Mouse (Mus musculus) cerebellum, adult (tissue): ENCODE measurements around the gene Aff3.
A peak's percentile ranks its signal among the peaks of the same experiment; 100 is the strongest.

Experiments used
- ATAC-seq: cut with Nextera tagmentation; 2 replicates; pipeline ENCODE4 v1.9.2; 2017; ENCODE audit warnings: mild to moderate bottlenecking, moderate library complexity, mixed read lengths; ENCODE audit not compliant: insufficient number of reproducible peaks, low FRiP score, low TSS enrichment

Gene Aff3

GRCm38 (mm10) chr1:38503431-38504089, 161.2 kb downstream of the Aff3 start:
- ATAC-seq = no peak

GRCm38 (mm10) chr1:38502797-38503196, 162.0 kb downstream of the Aff3 start:
- no peak for ATAC-seq

DNA sequence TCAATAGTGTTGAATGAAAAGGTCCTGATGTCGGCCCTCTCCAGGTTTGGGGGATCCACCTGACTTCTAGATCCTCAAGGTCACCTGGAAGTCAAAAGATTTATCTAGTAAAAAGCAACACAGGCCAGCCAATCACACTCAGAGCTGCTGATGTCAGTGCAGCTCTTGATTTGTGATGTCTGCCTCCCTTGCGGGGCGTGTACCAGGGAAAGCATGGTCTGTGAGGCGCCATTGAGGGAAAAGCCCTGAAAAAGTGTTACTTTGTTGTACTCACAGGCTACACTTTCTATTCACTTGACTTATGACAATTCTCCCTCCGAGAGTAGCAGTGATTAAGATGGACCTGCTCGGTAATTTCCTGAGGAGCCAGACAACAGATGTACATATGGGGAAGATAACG, 163.5 kb downstream of the Aff3 start:
- ATAC-seq = no peak

DNA sequence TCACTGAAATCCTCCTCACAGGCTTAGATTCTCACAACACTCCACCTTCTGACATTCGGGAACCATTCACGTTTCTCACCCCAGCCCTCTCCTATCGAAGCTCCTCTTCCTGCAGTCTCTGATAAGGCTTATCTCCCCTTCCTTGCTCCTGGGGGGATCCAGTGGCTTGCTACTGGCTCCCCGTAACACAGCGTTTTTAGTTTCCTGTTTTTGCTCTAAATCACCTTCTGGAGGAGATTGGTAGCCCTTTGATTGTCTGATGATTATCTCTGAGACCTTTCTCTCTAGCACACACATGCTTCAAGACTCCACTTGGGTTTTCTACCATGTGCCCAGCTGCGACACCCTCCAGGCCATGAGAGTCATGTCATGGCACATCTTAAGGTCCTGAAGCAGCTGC, 165.3 kb downstream of the Aff3 start:
- ATAC-seq = no peak

DNA sequence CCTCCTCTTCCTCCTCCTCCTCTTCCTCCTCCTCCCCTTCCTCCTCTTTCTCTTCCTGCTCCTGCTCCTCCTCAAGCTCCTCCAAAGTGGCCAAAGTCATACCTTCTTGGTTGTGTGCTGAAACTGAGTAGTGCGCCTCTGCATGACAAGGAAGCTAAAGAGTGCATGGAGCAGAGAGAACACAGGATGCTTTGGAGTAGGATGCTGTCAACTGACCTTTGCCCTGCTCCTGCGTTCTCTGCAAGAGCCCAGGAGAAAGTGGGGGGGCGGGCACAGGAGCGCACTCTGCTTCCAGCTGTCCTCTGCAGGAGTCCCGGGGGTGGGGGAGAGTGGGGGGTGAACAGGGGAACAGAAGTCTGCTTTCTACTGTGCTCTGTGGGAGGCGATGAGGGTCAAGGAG, 167.2 kb downstream of the Aff3 start:
- ATAC-seq = no peak

DNA sequence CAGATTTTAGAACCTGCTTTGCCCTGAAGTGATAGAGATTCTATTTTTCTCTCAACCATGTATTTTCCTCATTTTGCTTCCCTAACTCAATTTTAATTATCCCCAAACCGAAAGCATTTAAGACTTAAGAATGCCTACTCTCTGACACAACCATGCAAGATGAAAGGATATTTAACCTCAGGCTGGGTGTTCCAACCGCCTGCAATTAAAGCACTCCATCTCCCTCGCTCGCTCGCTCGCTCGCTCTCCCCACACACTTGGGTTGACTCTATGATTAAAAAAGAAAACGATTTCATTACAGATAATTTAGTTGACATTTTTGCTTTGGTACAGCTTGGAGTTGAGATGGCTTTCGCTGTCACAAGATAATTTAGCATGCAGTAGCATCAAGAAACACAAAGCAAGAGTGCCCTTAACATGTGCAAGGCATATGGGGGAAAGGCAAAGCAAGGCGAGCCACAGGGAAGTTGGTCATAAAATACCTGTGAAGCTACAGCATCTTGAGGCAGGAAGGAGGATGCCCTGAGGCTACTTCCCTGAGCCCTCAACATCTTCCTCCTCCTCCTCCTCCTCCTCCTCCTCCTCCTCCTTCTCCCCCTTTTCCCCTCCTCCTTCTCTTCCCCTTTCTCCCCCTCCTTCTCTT, 167.7 kb downstream of the Aff3 start:
- no peak for ATAC-seq

- no peak for ATAC-seq
Measured at GRCm38 (mm10) chr1:38495284-38495683, 169.5 kb downstream of the Aff3 start.

DNA sequence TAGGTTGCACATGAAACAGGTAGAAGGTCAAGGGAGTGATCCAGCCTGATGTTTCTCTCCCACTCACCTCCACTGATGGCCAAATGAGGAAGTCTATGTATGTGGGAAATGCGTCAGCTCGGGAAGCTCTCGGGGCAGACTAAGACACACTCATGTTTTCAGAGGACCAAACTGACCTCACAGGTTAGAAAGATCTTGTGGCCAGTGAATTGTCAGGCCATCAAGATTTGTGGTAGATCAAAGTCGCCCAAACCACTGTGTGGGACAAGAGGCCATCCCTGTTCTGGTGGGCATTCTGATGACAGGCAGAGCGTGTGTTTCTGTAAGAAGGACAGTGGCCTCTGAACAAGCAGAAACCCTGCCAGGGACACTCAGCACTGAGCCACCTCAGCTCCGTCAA, 175.0 kb downstream of the Aff3 start:
- ATAC-seq = no peak

DNA sequence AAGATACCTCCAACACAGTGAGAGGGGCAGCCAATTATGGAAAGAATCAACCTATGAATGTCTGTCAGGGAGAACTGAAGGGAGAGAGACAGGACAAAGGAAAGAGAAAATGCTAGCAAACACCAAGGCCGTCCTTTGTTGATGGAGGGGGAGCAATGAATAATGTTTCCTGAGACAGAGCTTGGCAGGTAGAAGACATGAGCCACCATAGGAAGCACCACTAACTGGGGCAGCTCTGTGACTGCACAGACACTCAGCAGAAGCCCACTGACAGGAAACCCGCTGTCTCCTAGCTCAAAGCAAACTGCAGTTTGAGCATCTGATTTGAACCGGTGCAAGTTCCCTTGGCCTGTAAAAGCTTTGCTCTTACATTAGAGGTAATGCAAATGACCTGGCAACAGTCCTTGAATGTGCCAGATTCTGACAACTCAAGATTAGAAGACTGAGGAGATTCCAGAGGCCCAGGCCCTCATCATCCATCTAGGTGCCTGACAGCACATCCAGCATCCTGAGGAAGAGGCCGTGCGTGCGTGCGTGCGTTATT, 176.0 kb downstream of the Aff3 start:
- no peak for ATAC-seq

- no peak for ATAC-seq
Measured at GRCm38 (mm10) chr1:38487884-38488283, 176.9 kb downstream of the Aff3 start.

DNA sequence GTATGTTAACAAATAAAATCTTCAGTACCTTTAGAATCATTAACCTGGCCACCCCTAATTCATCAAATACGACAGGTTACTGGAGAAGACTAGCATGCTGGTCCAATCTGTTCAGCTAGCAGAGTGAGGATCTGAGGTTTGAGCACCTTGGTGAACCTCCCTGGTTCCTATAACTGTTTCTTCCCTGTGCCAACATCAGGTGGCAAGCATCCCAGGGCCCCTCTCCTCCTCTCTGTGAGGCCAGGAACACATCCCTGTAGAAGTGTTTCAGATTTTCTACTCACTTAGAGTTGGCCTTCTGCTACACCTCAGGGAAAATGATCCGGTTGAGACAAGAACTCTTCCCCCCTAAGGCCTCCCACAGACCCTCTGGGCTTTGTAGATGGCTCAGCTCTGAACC, 181.6 kb downstream of the Aff3 start:
- ATAC-seq = no peak

DNA sequence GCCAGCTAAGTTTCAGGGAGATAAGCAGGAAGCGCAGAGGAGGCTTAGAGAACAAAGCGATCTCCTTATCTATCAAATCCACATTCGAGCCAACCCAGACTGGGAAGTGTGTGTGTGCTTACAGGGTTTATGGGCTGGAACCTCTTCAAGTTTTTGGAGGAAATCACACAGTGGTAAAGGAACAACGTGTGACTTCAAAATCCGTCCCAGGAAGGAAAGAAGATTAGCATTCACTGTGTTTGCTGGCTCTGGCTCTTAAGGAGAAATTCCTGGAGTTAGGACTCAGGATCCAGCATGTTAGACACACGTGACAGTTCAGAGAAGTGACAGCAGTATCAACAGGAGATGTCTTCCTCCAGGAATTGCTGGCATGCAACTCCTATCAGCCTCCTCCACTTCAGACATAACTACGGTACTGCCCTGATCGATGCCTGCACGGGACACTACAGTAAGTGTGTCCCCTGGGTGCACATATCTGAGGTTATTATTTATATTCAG, 186.5 kb downstream of the Aff3 start:
- no peak for ATAC-seq

DNA sequence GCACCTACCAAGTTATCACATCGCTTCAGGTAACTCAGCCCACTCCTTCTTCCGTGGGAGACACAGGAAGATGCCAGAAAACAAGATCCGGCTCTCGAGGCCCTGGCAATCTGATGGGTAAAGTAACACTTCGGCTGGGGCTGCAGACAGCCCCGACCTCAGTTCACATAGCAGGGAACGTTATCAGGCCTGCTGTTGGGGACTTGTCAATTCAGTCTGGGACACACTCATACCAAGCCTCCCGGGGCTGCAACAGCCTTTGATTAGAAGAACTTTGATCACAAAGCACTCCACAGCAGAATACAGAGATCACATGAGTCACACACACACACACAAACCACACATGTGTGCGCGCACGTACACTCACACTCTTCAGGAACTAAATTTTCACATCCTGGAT, 193.9 kb downstream of the Aff3 start:
- no peak for ATAC-seq

GRCm38 (mm10) chr1:38470166-38470565, 194.6 kb downstream of the Aff3 start:
- no peak for ATAC-seq

GRCm38 (mm10) chr1:38467305-38468083, 197.3 kb downstream of the Aff3 start:
- no peak for ATAC-seq

DNA sequence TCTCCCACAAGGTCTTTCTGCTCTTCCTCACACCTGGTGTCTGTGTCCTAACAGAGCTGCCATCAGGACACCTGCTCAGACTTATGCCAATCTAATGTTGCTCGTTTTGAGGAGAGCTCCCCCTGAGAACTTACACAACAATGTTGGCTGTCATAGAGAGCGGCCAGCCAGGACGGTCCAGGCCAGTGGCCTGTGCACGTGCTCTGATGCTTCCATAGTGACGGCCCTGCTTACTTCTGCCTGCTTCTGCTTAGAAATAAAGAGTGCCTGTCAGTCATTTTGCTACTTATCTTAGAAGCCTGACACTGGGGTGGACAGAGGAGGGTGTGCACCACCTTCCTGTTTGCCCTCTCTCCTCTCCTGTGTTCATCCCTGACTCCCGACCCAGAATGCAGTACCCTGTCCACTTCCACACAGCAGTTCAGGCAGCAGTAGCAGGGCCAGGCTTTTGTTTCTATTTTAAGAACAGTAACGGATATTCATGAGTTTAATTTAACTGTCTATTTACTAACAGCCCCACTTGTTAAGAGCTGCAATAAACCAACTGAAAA, 208.0 kb downstream of the Aff3 start:
- no peak for ATAC-seq

GRCm38 (mm10) chr1:38454921-38455320, 209.8 kb downstream of the Aff3 start:
- no peak for ATAC-seq

- ATAC-seq = no peak
Measured at GRCm38 (mm10) chr1:38451367-38451766, 213.4 kb downstream of the Aff3 start.

DNA sequence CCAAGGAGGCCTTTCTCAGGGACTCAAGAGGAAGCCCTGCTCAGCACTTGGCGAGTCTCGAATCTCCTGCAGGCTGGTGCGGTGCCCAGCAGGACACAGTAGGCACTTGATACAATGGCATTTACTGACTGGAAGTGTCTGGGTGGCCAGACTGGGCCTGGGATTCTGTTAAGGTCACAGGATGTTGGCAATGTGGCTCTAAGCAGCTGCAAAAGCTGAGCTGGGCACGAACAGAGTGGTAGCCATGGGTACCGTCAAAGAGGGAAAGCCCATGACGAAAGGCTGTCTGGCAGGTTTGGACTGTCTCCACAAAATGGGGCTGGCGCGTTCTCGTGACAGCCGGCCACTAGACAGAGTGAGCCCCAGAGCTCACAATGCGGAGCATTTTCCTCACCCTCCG, 214.1 kb downstream of the Aff3 start:
- peak; percentile 58 for ATAC-seq

- no peak for ATAC-seq
Measured at GRCm38 (mm10) chr1:38449816-38450478, 214.8 kb downstream of the Aff3 start.
